Mouse (Mus musculus) myocyte (in vitro differentiated cells): ENCODE measurements at regions not wholly inside any gene's neighbourhood (a gene's known extent, or its start where the extent isn't known, plus 50 kb on each side); places are given as distances from the start of the nearest gene placed in this dataset.

Experiments used
- E2F4 ChIP-seq: IDR thresholded peaks from one replicate; pipeline ENCODE4 v1.6.1; 2011; ENCODE audit warnings: mild to moderate bottlenecking, control low read depth, moderate library complexity; ENCODE audit not compliant: insufficient read depth
- MYOD1 ChIP-seq, 3 experiments: IDR thresholded peaks; one replicate each; pipeline ENCODE4 v1.6.1; 2011; ENCODE audit warnings: control low read depth in 2 of 3, low read depth in 2 of 3, mild to moderate bottlenecking in 2 of 3, moderate library complexity in 1 of 3; ENCODE audit not compliant: insufficient read length in 2 of 3, control insufficient read depth in 1 of 3
- POLR2A ChIP-seq: IDR thresholded peaks from one replicate; pipeline ENCODE4 v1.6.1; 2011; ENCODE audit warnings: low read depth, mild to moderate bottlenecking, control low read depth, moderate library complexity; ENCODE audit not compliant: insufficient read length
- SRF ChIP-seq: IDR thresholded peaks from one replicate; pipeline ENCODE4 v1.6.1; 2011; ENCODE audit warnings: low read depth; ENCODE audit not compliant: control insufficient read depth, insufficient read length
- TCF3 ChIP-seq: IDR thresholded peaks from one replicate; pipeline ENCODE4 v1.6.1; 2011; ENCODE audit warnings: low read depth, control low read depth; ENCODE audit not compliant: insufficient read length

DNA sequence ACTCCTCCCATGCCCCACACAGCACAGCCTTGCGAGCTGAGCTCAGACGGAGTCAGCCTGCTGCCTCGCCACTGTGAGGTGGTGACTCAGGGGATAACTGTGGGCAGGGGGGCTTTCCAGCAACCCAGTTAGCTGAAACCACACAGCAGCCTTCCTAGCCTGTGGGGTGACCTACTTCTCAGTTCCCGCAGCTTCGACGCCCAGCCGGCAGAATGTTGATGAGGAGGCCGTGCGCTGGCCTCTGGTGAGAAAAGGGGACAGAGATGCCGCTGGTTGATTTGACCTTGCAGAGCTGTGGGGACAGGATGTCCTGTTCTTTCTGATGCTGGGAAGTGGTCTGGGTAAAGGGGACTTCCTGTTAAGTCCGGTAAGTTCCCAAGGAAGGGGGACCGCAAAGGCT, 143.2 kb upstream of the Id2 start:
- TF ChIP-seq E2F4 (no peak), TCF3 (no peak), POLR2A (no peak), SRF (no peak), MYOD1 (IDR thresholded peaks at IDR 0.05; ENCODE audit: control insufficient read depth in 1 of 3, insufficient read length in 2 of 3, low read depth in 2 of 3) (no peak)
